Mouse (Mus musculus) cortical plate, adult 2 months (tissue): ENCODE data around the gene Defb29. TPM values are rescaled to one million over a fixed set of nuclear protein-coding genes. Genes with fewer than 3 reads are reported as not detected.

Experiments used
- H3K27ac ChIP-seq: fragments of 200-500 bp; 2 replicates; pipeline ENCODE4 v1.5.1; 2012; ENCODE audit warnings: low read length, control low read depth, inconsistent platforms; ENCODE audit not compliant: insufficient read depth
- H3K4me1 ChIP-seq: fragments of 200-500 bp; 2 replicates; pipeline ENCODE4 v1.6.1; 2011; ENCODE audit warnings: low read length; ENCODE audit not compliant: control insufficient read depth, insufficient read depth
- H3K4me3 ChIP-seq: fragments of 200-500 bp; 2 replicates; pipeline ENCODE4 v1.5.1; 2011; ENCODE audit warnings: mild to moderate bottlenecking, low read length, control low read depth; ENCODE audit not compliant: insufficient read depth
- CTCF ChIP-seq: fragments of 200-500 bp; IDR thresholded peaks from 2 replicates; pipeline ENCODE4 v1.5.1; 2011; ENCODE audit warnings: mild to moderate bottlenecking, control low read depth, low read length; ENCODE audit not compliant: insufficient read depth; ENCODE audit errors: extremely low read depth
- POLR2A ChIP-seq: fragments of 200-500 bp; IDR thresholded peaks from 2 replicates; pipeline ENCODE4 v1.6.1; 2011; ENCODE audit warnings: mild to moderate bottlenecking, low read length, control low read depth; ENCODE audit not compliant: insufficient read depth; ENCODE audit errors: extremely low read depth
- polyA plus RNA-seq: library from polyadenylated mRNA; depleted of rRNA; stranded (reverse); fragments of >200 nt; gene quantifications from 2 replicates; pipeline ENCODE4 v1.2.3, GENCODE M21; 2012; rRNA removed

Gene Defb29
- polyA plus RNA-seq, 1 experiment, result not detected

- no peak for TF ChIP-seq POLR2A
- Histone ChIP-seq H3K4me3 (no peak overlapping the region), H3K4me1 (no peaks in the 10 kb centered on the region), H3K27ac (no peak overlapping the region)
Observed at GRCm38 (mm10) chr2:152503950-152504349, 35.9 kb downstream of the Defb29 start.

- H3K27ac ChIP-seq, result no peak overlapping the region
- H3K4me3 ChIP-seq, result no peak overlapping the region
- no peaks in the 10 kb centered on the region for H3K4me1 ChIP-seq
- TF ChIP-seq CTCF (no peak), POLR2A (no peak)
Observed at GRCm38 (mm10) chr2:152500863-152501229, 39.1 kb downstream of the Defb29 start.

GRCm38 (mm10) chr2:152500204-152500862, 39.6 kb downstream of the Defb29 start:
- no peaks in the 10 kb centered on the region for H3K4me1 ChIP-seq
- no peak overlapping the region for H3K27ac ChIP-seq
- H3K4me3 ChIP-seq, result no peak overlapping the region
- TF ChIP-seq CTCF (no peak), POLR2A (no peak)

- no peak overlapping the region for H3K27ac ChIP-seq
- TF ChIP-seq POLR2A (no peak), CTCF (no peak)
- H3K4me1 ChIP-seq, result no peaks in the 10 kb centered on the region
- H3K4me3 ChIP-seq, result no peak overlapping the region
Observed at GRCm38 (mm10) chr2:152498020-152498419, 41.9 kb downstream of the Defb29 start.

- Histone ChIP-seq H3K4me1 (no peaks in the 10 kb centered on the region), H3K4me3 (no peak overlapping the region), H3K27ac (no peak overlapping the region)
- TF ChIP-seq POLR2A, result no peak
- no peak for TF ChIP-seq CTCF
Observed at GRCm38 (mm10) chr2:152493151-152493550, 46.7 kb downstream of the Defb29 start.

- no peak for TF ChIP-seq POLR2A
- TF ChIP-seq CTCF, result no peak
- Histone ChIP-seq H3K4me3 (no peak within 1 kb of the TSS), H3K4me1 (no peaks in the 10 kb centered on the region), H3K27ac (no peak within 1 kb of the TSS)
Observed at GRCm38 (mm10) chr2:152490038-152490437, 49.9 kb downstream of the Defb29 start, which contains the start of gene Defb22. Gene Defb22 (minus strand): TSS chr2:152490138.

Other genes starting within 250 kb of the Defb29 start
- gene Tbc1d20, start 246.3 kb downstream of the Defb29 start, polyA plus RNA-seq, result 41.4 and 44.7 TPM in 2 replicates
- gene Rbck1, start 207.4 kb downstream of the Defb29 start, polyA plus RNA-seq, result 197 and 210 TPM in 2 replicates
- 0.40 and 0.61 TPM in 2 replicates for gene Trib3, start 196.1 kb downstream of the Defb29 start, polyA plus RNA-seq
- 72.3 and 81.3 TPM in 2 replicates for gene Nrsn2, start 163.5 kb downstream of the Defb29 start, polyA plus RNA-seq
- 17.0 and 18.6 TPM in 2 replicates for gene Sox12, start 142.0 kb downstream of the Defb29 start, polyA plus RNA-seq
- gene Zcchc3, start 125.1 kb downstream of the Defb29 start, polyA plus RNA-seq, result 6.5 and 7.1 TPM in 2 replicates
- gene 6820408C15Rik, start 124.5 kb downstream of the Defb29 start, polyA plus RNA-seq, result 2.8 and 3.7 TPM in 2 replicates
- not detected in 2 replicates for gene Defb23, start 75.5 kb downstream of the Defb29 start, polyA plus RNA-seq
- 0.56 TPM in 1 of 2 replicates, not detected in the other for gene Defb20, start 63.0 kb downstream of the Defb29 start, polyA plus RNA-seq
- gene Defb22, start 50.0 kb downstream of the Defb29 start, polyA plus RNA-seq, result not detected in 2 replicates
- gene Defb26, start 28.4 kb downstream of the Defb29 start, polyA plus RNA-seq, result not detected in 2 replicates
- gene Defb28, start 21.8 kb downstream of the Defb29 start, polyA plus RNA-seq, result not detected in 2 replicates
- not detected in 2 replicates for gene Gm17416, start 29.2 kb upstream of the Defb29 start, polyA plus RNA-seq
- not detected in 2 replicates for gene Defb21, start 32.6 kb upstream of the Defb29 start, polyA plus RNA-seq
- gene Defb19, start 40.2 kb upstream of the Defb29 start, polyA plus RNA-seq, result not detected in 2 replicates
- gene Defb45, start 59.3 kb upstream of the Defb29 start, polyA plus RNA-seq, result not detected in 2 replicates
- gene Defb36, start 64.2 kb upstream of the Defb29 start, polyA plus RNA-seq, result not detected in 2 replicates
- gene Defb25, start 83.0 kb upstream of the Defb29 start, polyA plus RNA-seq, result not detected in 2 replicates
- 0.78 and 0.90 TPM in 2 replicates for gene Rem1, start 86.9 kb upstream of the Defb29 start, polyA plus RNA-seq
- gene H13, start 129.4 kb upstream of the Defb29 start, polyA plus RNA-seq, result 65.9 and 68.4 TPM in 2 replicates
- gene Mcts2, start 146.9 kb upstream of the Defb29 start, polyA plus RNA-seq, result 20.0 and 21.5 TPM in 2 replicates
- 74.2 and 81.0 TPM in 2 replicates for gene Id1, start 196.2 kb upstream of the Defb29 start, polyA plus RNA-seq
- 6.3 and 6.9 TPM in 2 replicates for gene Cox4i2, start 214.1 kb upstream of the Defb29 start, polyA plus RNA-seq